Mouse (Mus musculus): ENCODE results near the gene Gm266. TPM values are rescaled to one million over a fixed set of nuclear protein-coding genes. Genes with fewer than 3 reads are reported as not detected.
A peak's percentile ranks its signal among the peaks of the same experiment; 100 is the strongest.

Gene Gm266
- total and polyA plus RNA-seq, 2 experiments from 2014 or later: 8.4 to 12.6 TPM

DNA sequence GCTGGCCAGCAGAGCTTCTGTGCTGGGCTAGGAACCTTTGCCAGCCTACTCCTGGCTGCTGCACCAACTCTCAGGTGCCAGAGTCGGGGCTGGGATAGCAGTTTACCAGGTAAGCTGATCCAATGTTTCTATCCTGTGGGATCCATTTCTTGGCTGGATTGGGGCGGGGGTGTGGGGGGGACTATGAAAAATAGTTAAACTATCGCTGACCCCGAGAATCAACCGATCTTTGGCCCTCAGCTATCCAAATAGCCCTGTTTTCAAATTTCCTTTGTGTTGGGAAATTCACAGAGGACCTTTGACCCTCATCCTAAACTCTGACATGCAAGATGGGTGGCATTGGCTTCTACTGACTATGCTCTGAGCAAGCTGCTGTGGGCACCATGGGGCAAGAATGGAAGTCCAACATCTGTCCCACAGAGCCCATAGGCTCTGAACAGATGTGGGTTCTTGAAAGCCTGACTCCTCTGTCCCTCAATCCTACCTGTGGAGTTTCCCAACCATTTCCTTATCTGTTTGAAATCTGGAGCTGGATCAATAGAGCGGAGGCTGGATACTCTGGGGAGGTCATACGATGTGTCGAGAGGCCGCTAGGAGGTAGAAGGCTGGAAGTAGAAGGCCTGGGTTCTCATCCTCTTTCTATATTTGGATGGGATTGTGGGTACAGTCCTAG, 44.8 kb downstream of the Gm266 start:
- Histone ChIP-seq H3K4me1 (ENCODE audit: insufficient read depth, low read length) (0 out of 2 replicates have a peak, but pooled peaks cover under 1% of the 10 kb centered on the region), H3K9me3 (ENCODE audit: low read length) (no peaks in the 10 kb centered on the region), H3K4me3 (ENCODE audit: low read depth, low read length) (no peak overlapping the region), H3K27me3 (ENCODE audit: insufficient read depth, low read length) (peaks cover 45% of the 10 kb centered on the region), H3K36me3 (ENCODE audit: insufficient read depth, low read length) (no peaks in the 10 kb centered on the region), H3K27ac (ENCODE audit: low read depth, low read length) (no peak overlapping the region), H3K4me2 (ENCODE audit: low read depth, low read length, poor library complexity, severe bottlenecking) (no peak overlapping the region), H3K9ac (replicated peaks; ENCODE audit: low read length, poor library complexity, severe bottlenecking) (no peak overlapping the region)
- no peak for TF ChIP-seq CTCF (IDR thresholded peaks at IDR 0.05)
- ATAC-seq (ENCODE audit: low FRiP score) (no peak), DNase-seq (ENCODE audit: low spot score) (no peak)
- 96% methylated on average over 9 of the region's 9 CpGs for WGBS

DNA sequence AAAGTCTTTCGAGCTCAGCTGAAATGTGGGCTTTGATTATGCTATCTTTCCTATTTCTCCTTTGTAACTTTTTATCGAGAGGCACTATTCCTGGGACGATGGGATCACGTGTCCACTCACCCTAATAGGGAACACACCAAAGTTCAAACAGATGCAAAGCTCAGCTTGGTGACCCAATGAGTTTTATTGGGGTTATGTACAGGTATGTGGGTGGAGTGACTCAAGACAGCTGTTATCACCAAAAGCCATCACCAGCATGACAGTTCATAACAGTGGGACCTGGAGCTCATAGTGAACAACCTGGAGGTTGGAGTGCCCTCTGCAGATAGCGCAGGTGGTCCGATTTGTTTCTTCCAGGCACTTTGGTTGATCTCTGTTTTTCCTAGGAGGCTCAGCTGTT, 46.8 kb downstream of the Gm266 start:
- Histone ChIP-seq H3K9ac (replicated peaks; ENCODE audit: low read length, poor library complexity, severe bottlenecking) (no peak overlapping the region), H3K4me2 (ENCODE audit: low read depth, low read length, poor library complexity, severe bottlenecking) (no peak overlapping the region), H3K27me3 (ENCODE audit: insufficient read depth, low read length) (peaks cover 25% of the 10 kb centered on the region), H3K4me1 (ENCODE audit: insufficient read depth, low read length) (peaks cover 5% of the 10 kb centered on the region; the same call in 1 of the 2 replicates), H3K36me3 (ENCODE audit: insufficient read depth, low read length) (no peaks in the 10 kb centered on the region), H3K9me3 (ENCODE audit: low read length) (no peaks in the 10 kb centered on the region), H3K4me3 (ENCODE audit: low read depth, low read length) (no peak overlapping the region), H3K27ac (ENCODE audit: low read depth, low read length) (no peak overlapping the region)
- no peak for ATAC-seq (ENCODE audit: low FRiP score)
- DNase-seq (ENCODE audit: low spot score): no peak
- 92% methylated on average over 6 of the region's 6 CpGs for WGBS
- no peak for TF ChIP-seq CTCF (IDR thresholded peaks at IDR 0.05)

DNA sequence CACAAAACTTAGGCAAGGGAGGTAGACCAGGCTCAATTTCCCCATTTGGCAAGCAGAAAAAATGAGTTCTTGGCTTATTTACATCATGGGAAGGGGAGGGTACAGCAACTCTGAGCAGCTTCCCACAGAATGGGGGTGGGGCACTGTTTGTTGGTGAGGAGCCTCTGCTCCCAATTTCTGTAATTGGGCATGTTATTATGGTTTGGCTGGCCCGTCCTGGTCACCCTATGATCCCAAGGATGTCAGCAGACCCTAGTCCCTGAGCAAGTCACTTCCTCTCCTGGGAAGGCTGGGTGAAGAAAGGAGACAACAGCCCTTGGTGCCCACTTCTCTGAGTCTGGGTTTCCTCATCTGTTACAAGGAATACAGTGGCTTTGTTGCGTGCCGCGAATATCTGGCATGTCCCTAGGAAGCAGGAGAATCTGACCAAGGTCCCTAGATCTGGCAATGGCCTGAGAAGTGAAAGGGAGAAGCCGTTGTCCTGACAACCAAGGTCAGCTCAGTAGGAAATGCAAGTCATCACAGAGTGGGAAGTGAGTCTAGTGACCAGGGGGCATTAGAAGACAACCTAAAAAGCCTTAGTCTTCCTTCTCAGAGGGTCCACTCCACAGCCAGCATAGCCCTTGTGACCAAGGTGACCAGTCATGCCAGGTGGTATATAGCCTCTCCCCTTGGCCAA, 48.3 kb downstream of the Gm266 start:
- no peak for TF ChIP-seq CTCF (IDR thresholded peaks at IDR 0.05)
- Histone ChIP-seq H3K27me3 (ENCODE audit: insufficient read depth, low read length) (peaks cover 11% of the 10 kb centered on the region), H3K9me3 (ENCODE audit: low read length) (no peaks in the 10 kb centered on the region), H3K4me2 (ENCODE audit: low read depth, low read length, poor library complexity, severe bottlenecking) (no peak overlapping the region), H3K9ac (replicated peaks; ENCODE audit: low read length, poor library complexity, severe bottlenecking) (no peak overlapping the region), H3K27ac (ENCODE audit: low read depth, low read length) (no peak overlapping the region), H3K4me3 (ENCODE audit: low read depth, low read length) (no peak overlapping the region), H3K4me1 (ENCODE audit: insufficient read depth, low read length) (peaks cover 5% of the 10 kb centered on the region), H3K36me3 (ENCODE audit: insufficient read depth, low read length) (no peaks in the 10 kb centered on the region)
- 75% methylated on average over 5 of the region's 5 CpGs for WGBS
- DNase-seq (ENCODE audit: low spot score): no peak
- ATAC-seq (ENCODE audit: low FRiP score): no peak

DNA sequence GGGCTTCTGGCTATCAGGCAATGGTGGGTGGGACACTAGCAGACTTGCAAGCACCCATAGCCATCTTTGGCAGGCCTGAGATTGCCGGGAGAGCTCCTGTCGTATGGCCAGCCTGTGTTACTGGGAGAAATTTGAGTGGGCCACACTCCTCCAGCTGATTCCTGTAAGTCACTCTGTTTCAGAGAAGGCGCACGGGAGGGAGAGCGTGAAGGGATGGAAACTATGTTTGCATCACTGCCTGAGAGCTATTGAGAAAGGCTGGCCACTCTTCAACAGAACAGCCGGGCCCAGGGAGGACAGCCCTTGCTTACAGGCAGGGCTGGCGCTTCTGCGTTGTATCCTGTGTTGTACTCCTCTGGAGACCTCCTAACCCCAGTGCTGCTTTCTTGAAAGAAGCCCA, 49.0 kb downstream of the Gm266 start:
- Histone ChIP-seq H3K4me2 (ENCODE audit: low read depth, low read length, poor library complexity, severe bottlenecking) (no peak overlapping the region), H3K27me3 (ENCODE audit: insufficient read depth, low read length) (peaks cover 4% of the 10 kb centered on the region), H3K4me3 (ENCODE audit: low read depth, low read length) (no peak overlapping the region), H3K27ac (ENCODE audit: low read depth, low read length) (no peak overlapping the region), H3K36me3 (ENCODE audit: insufficient read depth, low read length) (no peaks in the 10 kb centered on the region), H3K9ac (replicated peaks; ENCODE audit: low read length, poor library complexity, severe bottlenecking) (no peak overlapping the region), H3K9me3 (ENCODE audit: low read length) (no peaks in the 10 kb centered on the region), H3K4me1 (ENCODE audit: insufficient read depth, low read length) (peaks cover 5% of the 10 kb centered on the region)
- no peak for ATAC-seq (ENCODE audit: low FRiP score)
- no peak for TF ChIP-seq CTCF (IDR thresholded peaks at IDR 0.05)
- 77% methylated on average over 8 of the region's 8 CpGs for WGBS
- DNase-seq (ENCODE audit: low spot score): no peak

DNA sequence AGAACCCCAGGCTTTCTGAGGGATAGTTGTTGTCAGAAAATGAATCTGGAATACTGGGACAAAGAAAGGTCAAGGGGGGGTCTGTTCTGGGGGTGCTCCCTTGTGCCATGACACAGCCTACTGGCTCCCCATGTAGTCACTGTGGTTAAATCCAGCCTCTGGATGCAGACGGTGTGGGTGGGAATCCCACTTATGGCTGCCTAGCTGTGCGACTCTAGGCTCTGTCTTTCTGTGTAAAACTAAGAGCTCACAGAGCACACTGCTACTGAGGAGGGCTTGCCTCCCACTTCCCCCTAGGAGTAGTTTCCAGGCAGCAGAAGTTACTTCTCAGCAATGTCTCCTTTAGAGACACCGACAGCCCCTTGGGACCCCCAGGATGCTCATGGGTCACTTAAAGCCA, 49.5 kb downstream of the Gm266 start:
- no peaks in the 10 kb centered on the region for H3K36me3 ChIP-seq (ENCODE audit: insufficient read depth, low read length)
- no peak for DNase-seq (ENCODE audit: low spot score)
- WGBS: 89% methylated on average over 3 of the region's 3 CpGs
- H3K9ac ChIP-seq (replicated peaks; ENCODE audit: low read length, poor library complexity, severe bottlenecking): no peak overlapping the region
- ATAC-seq (ENCODE audit: low FRiP score): no peak
- no peak overlapping the region for H3K4me2 ChIP-seq (ENCODE audit: low read depth, low read length, poor library complexity, severe bottlenecking)
- no peak overlapping the region for H3K4me3 ChIP-seq (ENCODE audit: low read depth, low read length)
- no peaks in the 10 kb centered on the region for H3K9me3 ChIP-seq (ENCODE audit: low read length)
- no peak for TF ChIP-seq CTCF (IDR thresholded peaks at IDR 0.05)
- no peak overlapping the region for H3K27ac ChIP-seq (ENCODE audit: low read depth, low read length)
- peaks cover 5% of the 10 kb centered on the region for H3K4me1 ChIP-seq (ENCODE audit: insufficient read depth, low read length)
- H3K27me3 ChIP-seq (ENCODE audit: insufficient read depth, low read length): no peaks in the 10 kb centered on the region

DNA sequence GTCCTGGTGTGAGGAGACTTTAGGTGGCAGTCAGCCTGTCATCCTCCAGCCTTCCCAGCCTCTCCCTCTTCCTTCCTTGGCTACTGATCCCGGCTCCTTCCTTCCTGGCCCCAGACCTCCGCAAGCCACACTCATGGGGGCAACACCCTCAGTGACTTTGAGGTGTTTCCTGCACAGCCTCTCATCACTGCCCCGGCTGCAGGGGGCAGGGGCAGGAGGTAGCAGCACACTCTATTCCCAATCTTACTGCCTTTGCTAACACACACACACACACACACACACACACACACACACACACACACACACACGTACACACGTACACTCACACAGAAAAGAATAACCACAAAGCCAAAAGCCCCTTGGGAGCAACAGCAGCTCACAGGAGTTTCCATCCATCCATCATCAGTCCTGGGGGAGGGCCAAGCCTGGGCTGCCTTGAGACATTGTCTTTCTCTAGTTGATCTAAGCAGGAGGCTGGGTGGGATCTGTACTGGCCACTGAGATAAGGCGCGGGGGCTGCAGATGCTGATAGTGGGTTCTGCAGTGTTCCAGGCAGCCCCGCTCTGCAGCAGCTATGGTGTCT, 50.8 kb downstream of the Gm266 start:
- Histone ChIP-seq H3K9me3 (ENCODE audit: low read length) (no peaks in the 10 kb centered on the region), H3K9ac (replicated peaks; ENCODE audit: low read length, poor library complexity, severe bottlenecking) (no peak overlapping the region), H3K27me3 (ENCODE audit: insufficient read depth, low read length) (peaks cover 11% of the 10 kb centered on the region), H3K4me3 (ENCODE audit: low read depth, low read length) (no peak overlapping the region), H3K4me2 (ENCODE audit: low read depth, low read length, poor library complexity, severe bottlenecking) (no peak overlapping the region), H3K36me3 (ENCODE audit: insufficient read depth, low read length) (no peaks in the 10 kb centered on the region), H3K27ac (ENCODE audit: low read depth, low read length) (peak overlapping the region; percentile 84), H3K4me1 (ENCODE audit: insufficient read depth, low read length) (peaks cover 9% of the 10 kb centered on the region)
- WGBS: 54% methylated on average over 6 of the region's 8 CpGs
- no peak for TF ChIP-seq CTCF (IDR thresholded peaks at IDR 0.05)
- no peak for DNase-seq (ENCODE audit: low spot score)
- no peak; the same call in 1 of the 2 replicates for ATAC-seq (ENCODE audit: low FRiP score)

Other genes with a start within 250 kb of the Gm266 start
- 45.2 and 65.8 TPM in 2 replicates for gene Amn, start 214.7 kb downstream of the Gm266 start, total RNA-seq (2014; rRNA removed)
- gene Amn, start 214.7 kb downstream of the Gm266 start, polyA plus RNA-seq (2015; fragmentation: Nextera tagmentation; extraction: Ambion mirVana): 82.7 and 101 TPM in 2 replicates
- gene Cdc42bpb, start 108.1 kb downstream of the Gm266 start, total RNA-seq (2014; rRNA removed): 190 and 259 TPM in 2 replicates
- 35.4 and 36.4 TPM in 2 replicates for gene Cdc42bpb, start 108.1 kb downstream of the Gm266 start, polyA plus RNA-seq (2015; fragmentation: Nextera tagmentation; extraction: Ambion mirVana)
- gene Lbhd2, start 79.0 kb downstream of the Gm266 start, total RNA-seq (2014; rRNA removed): 4.4 and 6.4 TPM in 2 replicates
- gene Lbhd2, start 79.0 kb downstream of the Gm266 start, polyA plus RNA-seq (2015; fragmentation: Nextera tagmentation; extraction: Ambion mirVana): 18.2 and 19.9 TPM in 2 replicates
- gene Exoc3l4, start 68.8 kb downstream of the Gm266 start, total RNA-seq (2014; rRNA removed): 2.4 and 3.3 TPM in 2 replicates
- gene Exoc3l4, start 68.8 kb downstream of the Gm266 start, polyA plus RNA-seq (2015; fragmentation: Nextera tagmentation; extraction: Ambion mirVana): 1.7 and 2.8 TPM in 2 replicates
- gene Tnfaip2, start 43.4 kb downstream of the Gm266 start, total RNA-seq (2014; rRNA removed): 1.5 and 3.8 TPM in 2 replicates
- gene Tnfaip2, start 43.4 kb downstream of the Gm266 start, polyA plus RNA-seq (2015; fragmentation: Nextera tagmentation; extraction: Ambion mirVana): 0.38 and 0.49 TPM in 2 replicates
- gene Eif5, start 52.2 kb upstream of the Gm266 start, total RNA-seq (2014; rRNA removed): 283 and 376 TPM in 2 replicates
- 552 and 640 TPM in 2 replicates for gene Eif5, start 52.2 kb upstream of the Gm266 start, polyA plus RNA-seq (2015; fragmentation: Nextera tagmentation; extraction: Ambion mirVana)
- gene Mark3, start 88.7 kb upstream of the Gm266 start, total RNA-seq (2014; rRNA removed): 112 and 141 TPM in 2 replicates
- gene Mark3, start 88.7 kb upstream of the Gm266 start, polyA plus RNA-seq (2015; fragmentation: Nextera tagmentation; extraction: Ambion mirVana): 31.8 and 41.3 TPM in 2 replicates
- 1,673 and 2,112 TPM in 2 replicates for gene Ckb, start 186.5 kb upstream of the Gm266 start, total RNA-seq (2014; rRNA removed)
- 1,654 and 1,809 TPM in 2 replicates for gene Ckb, start 186.5 kb upstream of the Gm266 start, polyA plus RNA-seq (2015; fragmentation: Nextera tagmentation; extraction: Ambion mirVana)
- 23.2 and 27.5 TPM in 2 replicates for gene Trmt61a, start 192.3 kb upstream of the Gm266 start, total RNA-seq (2014; rRNA removed)
- 8.4 and 8.7 TPM in 2 replicates for gene Trmt61a, start 192.3 kb upstream of the Gm266 start, polyA plus RNA-seq (2015; fragmentation: Nextera tagmentation; extraction: Ambion mirVana)
- gene Bag5, start 227.4 kb upstream of the Gm266 start, total RNA-seq (2014; rRNA removed): 28.7 and 43.5 TPM in 2 replicates
- 68.7 and 70.8 TPM in 2 replicates for gene Bag5, start 227.4 kb upstream of the Gm266 start, polyA plus RNA-seq (2015; fragmentation: Nextera tagmentation; extraction: Ambion mirVana)
- gene Apopt1, start 227.4 kb upstream of the Gm266 start, total RNA-seq (2014; rRNA removed): 17.9 and 27.8 TPM in 2 replicates
- gene Apopt1, start 227.4 kb upstream of the Gm266 start, polyA plus RNA-seq (2015; fragmentation: Nextera tagmentation; extraction: Ambion mirVana): 63.1 and 67.0 TPM in 2 replicates

Measured in midbrain, postnatal 0 days (tissue).